Mouse (Mus musculus) spleen, postnatal 36 days (tissue): Measurements from ENCODE around the gene Eps8l2.

ENCODE experiments used
- DNase-seq, 2 experiments: peaks; one replicate each; pipeline ENCODE4 v3.0.0; 2022; ENCODE audit warnings: low spot score in 2 of 2, mixed read lengths in 1 of 2

The Eps8l2 gene

GRCm38 (mm10) chr7:141364349-141365048 lies 25.8 kb downstream of the Eps8l2 start:
- peak in 1 of 2 experiments; percentile 47 for DNase-seq

GRCm38 (mm10) chr7:141365049-141365445 lies 26.4 kb downstream of the Eps8l2 start:
- DNase-seq, result no peak

DNA sequence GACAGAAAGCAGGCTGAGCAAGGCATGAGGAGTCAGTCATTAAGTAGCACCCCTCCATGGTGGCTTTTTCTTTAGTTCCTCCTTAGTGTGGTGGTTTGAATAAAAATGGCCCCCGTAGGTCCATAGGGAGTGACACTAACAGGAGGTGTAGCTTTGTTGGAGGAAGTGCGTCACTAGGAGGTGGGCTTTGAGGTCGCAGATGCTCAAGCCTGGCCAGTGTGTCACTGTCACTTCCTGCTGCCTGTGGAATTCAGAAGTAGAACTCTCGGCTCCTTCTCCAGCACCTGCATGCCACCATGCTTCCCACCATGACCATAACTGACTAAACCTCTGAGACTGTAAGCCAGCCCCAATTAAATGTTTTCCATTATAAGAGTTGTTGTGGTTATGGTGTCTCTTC lies 28.7 kb downstream of the Eps8l2 start:
- DNase-seq, result no peak

DNA sequence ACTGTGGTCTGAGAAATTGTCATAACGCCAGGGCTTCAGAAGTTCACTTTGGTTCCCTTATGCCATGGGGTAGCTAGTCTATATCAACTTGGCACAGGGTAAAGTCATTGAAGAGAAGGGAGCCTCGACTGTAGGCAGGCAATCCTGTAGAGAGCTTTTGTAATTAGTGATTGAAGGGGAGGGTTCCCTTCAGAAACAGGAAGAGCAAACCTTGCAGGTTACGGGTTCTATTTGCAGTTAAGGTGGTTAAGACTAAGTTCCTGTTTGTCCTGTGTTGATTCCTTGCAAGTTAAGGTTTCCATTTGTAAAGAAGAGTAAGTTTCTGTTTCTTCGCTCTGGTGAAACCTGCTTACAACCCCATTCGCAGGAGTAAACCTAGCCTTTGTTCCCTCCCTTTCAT lies 31.2 kb downstream of the Eps8l2 start:
- DNase-seq, result no peak

GRCm38 (mm10) chr7:141371942-141372595 lies 33.4 kb downstream of the Eps8l2 start:
- DNase-seq, result no peak

- no peak for DNase-seq
Measured at GRCm38 (mm10) chr7:141373611-141374010, 34.9 kb downstream of the Eps8l2 start.

GRCm38 (mm10) chr7:141374399-141374798 lies 35.7 kb downstream of the Eps8l2 start:
- DNase-seq, result no peak

DNA sequence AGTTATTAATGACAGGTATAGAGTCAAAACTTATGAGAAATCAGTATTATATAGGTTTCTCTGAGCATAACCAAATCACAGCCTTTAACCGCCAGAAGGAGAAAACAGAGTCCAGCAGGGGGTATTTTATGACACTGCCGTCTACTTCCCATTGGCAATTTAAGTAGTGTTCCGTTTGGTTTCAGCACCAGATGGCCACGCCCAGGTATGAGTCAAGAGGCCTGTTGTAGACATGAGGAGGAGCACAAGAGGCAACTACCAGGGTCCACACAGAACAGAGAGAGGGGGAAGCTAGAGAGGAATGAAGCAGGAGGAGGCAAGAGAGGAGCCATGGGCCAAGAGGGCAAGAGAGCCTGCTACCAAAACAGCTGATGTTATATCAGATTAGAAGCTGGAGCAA lies 40.9 kb downstream of the Eps8l2 start:
- no peak for DNase-seq

GRCm38 (mm10) chr7:141381068-141381835 lies 42.6 kb downstream of the Eps8l2 start:
- no peak for DNase-seq

GRCm38 (mm10) chr7:141387807-141388486 lies 49.3 kb downstream of the Eps8l2 start:
- no peak for DNase-seq

DNA sequence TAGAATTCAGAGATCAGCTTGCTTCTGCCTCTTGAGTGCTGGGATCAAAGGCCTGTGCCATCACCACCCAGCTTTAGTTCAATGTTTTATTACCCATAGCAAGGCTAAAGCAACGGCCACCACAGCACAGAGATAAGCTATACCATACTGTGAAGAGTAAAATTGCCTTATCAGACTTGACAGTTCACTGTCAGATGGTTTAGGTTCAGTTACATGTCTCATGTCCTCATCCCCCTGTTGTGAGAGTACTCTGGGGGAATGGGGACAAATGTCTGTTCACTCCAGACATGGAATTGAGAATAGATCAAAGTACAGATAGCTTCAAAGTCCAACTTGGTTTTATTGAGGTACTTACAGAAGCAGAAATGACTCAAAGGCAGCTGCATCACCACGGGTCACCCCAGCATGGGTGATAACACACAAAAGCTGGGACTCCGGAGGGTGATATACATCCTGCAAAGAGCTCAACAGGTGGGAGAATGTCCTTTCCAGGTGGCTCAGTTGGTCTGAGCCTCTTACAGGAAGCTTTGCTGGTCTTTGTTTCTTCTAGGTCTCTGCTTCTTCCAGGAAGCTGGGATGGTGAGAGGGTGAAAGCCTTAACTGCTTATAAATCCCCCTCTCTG lies 49.9 kb downstream of the Eps8l2 start:
- no peak for DNase-seq

GRCm38 (mm10) chr7:141390326-141391259 lies 51.9 kb downstream of the Eps8l2 start:
- DNase-seq, result no peak

DNA sequence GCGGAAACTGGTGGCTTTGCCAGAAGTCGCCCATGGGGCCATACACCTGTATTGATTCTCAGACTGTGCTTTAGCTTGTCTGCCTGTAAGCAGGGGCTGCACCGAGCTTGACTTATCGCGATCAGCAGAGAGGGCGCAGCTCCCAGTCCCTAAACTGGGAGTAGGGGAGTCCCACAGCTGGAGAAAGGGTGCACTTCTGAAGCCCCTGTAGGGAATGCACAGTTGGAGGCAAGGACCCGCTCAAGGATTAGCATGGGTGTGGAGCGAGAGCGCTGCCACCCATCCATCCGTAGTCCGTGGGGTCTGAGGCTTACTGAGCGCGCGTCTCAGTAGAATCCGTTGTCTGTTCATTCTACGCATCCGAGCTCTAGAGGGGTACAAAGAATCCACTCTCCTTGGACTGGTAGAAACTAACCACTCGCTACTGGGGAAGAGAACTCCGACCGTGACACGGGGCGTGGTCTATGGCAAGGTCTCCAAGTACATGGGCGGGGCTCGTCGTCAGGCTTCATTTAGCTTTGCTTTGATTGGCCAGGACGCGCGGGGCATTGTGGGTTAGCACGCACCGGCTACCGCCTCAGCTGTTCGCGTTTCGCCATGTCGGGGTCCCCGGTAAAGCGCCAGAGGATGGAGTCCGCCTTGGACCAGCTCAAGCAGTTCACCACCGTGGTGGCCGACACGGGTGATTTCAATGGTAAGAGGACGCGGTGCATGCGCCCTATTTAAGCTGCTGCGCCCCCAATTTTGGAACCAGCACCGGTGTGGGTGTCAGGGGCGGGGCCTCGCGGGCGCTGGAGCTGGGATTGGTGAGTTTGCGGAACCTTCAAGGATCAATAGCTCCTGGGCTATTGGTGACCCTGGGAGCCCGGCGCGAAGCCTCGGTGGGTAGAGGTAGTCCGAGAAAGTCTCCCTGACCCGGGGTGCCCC lies 53.2 kb downstream of the Eps8l2 start, which contains the start of gene Taldo1:
Gene Taldo1, plus strand, starts transcription at position 575 of the 927 bp plus-strand sequence.
- peak; percentile 96 to 98 for DNase-seq

DNA sequence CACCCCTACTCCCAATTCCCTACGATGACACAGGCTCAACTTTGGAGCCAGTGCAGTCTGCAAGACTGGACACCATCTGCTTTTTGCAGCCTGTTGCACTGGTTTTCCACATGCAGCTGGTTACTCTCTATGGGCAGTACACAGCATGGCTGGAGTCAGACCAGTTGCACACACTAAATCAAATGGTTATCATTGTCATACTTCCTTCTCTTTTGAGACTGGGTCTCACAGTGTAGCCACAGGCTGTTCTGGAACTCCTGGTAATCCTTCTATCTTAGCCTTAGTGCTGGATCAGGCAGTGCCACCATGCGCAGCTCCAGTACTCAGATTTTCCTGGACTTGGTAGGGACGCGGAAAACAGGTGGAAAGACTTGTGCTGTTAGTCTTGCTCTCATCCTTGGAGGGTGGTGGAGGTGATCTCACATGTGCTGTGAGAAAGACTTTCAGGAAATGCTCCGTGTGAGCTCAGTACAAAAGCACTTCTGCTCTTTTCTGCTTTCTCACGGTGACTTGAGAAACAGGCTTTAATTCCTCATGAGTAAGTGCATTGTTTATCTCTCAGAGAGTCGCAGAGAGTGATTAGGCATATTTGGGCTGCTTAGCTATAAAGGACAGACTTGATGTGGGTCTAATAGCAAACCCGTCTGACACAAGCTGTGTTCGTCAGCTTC lies 54.0 kb downstream of the Eps8l2 start:
- peak in 1 of 2 experiments; percentile 63 for DNase-seq

- peak in 1 of 2 experiments; percentile 43 for DNase-seq
Measured at GRCm38 (mm10) chr7:141394158-141394557, 55.5 kb downstream of the Eps8l2 start.

- peak; percentile 44 to 70 for DNase-seq
Measured at GRCm38 (mm10) chr7:141394771-141395170, 56.1 kb downstream of the Eps8l2 start.

DNA sequence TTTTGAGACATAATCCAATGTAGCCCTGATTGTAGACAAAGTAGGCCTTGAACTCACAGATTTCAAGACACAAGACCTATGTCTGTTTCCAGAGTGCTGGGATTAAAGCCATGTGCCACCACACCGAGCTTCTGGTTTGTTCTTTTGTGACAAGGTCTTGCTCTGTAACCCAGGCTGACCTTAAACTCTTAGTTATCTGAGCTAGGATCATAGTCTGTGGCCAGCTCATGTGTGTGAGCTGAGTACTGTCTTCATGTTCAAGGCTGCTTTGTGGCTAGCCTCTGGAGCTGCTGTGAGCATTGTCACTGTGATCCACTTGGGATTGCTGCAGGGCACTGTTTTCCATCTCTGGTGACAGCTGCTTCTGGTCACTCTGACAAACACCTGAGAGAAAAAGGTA lies 56.7 kb downstream of the Eps8l2 start:
- no peak for DNase-seq

GRCm38 (mm10) chr7:141403305-141403704 lies 64.6 kb downstream of the Eps8l2 start:
- DNase-seq, result peak; percentile 43

- no peak for DNase-seq
Measured at GRCm38 (mm10) chr7:141405466-141405865, 66.8 kb downstream of the Eps8l2 start.
